Mouse (Mus musculus) mouse trophoblast stem cell (cell line): ENCODE results near the gene Gprc5a.

Experiments used
- in situ Hi-C, 2 experiments: fragments of 300-500 bp; cut with MseI, MboI; formaldehyde crosslinking; loops; 2 replicates in 1 of 2; 3 replicates in 1 of 2; pipeline ENCODE4 v1.15.1; 2025

Gene Gprc5a

DNA sequence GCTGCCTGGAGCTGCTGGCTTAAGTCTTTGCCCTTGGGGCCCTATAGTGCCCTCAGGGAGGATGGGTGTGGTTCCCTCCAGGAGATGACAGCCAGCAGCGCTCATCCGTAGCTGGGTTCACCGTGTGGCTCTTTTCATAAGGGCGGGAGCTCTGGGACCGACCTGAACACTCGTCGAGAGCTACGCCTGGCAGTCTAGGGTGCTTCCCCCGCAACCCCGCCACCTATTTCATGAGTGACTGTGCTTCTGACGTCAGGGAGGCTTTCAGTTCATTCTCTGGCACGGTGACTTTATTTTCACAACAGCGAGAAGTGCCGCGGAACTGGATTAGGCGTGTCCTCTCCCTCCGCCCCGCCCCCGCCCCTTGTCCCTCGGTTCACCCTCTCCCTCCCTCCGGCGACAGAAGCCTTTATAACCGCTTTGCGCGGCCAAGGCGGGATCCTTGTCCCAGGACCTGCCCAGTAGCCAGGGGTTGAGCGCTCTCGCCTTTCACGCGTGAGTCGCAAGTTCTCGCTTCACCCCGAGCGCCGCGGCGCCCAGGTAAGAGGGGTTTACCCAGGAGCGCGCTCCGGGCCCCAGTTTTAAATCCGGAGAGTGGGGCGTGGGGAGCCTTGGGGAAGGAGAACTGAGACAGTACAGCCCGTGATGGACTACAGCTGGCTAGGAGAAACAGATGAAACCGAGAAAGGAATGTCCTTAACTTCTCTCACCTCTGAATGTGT, at the start of gene Gprc5a:
TSS of gene Gprc5a (plus strand) at position 416 of the 722 bp plus-strand sequence.
- in situ Hi-C loops, result no loop called here

DNA sequence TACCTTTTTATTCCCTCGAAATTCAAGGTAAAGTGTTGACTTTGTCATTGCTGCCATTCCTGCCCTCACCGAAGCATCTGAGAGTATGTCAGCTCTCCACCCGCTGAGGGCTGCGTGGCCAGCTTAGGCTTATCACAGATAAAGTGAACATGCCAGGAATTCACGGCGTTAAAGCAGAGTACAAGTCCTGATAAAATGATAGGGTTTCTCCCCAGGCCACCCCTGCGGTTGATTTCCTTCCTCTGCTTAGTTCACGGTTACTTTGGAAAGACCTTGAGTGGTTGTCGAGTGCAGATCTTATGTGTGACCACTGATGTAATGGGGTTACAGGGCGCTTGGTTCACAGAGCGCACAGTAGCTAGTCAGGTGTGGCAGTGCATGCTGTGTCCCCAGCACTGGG, 48.2 kb upstream of the Gprc5a start:
- in situ Hi-C loops, result no loop called here

DNA sequence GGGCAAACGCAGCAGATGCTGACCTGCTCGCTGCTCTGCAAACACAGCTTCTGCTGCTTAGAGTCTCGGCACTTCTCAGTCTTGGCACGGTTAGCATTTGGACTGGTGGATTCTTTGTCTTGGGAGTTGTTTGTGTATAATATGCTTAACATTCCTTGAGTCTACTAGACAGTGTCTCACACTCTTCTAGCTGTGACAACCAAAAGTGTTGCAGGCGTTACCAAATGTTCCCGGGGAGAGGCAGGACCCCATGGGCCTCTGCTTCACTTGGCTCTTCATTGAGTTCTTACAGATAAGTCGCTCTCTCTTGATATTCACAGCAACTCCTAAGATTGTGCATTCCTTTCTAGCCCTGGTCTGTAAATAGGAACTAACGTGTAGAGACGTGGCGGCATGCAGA, 45.9 kb upstream of the Gprc5a start:
- in situ Hi-C loops, result no loop called here

DNA sequence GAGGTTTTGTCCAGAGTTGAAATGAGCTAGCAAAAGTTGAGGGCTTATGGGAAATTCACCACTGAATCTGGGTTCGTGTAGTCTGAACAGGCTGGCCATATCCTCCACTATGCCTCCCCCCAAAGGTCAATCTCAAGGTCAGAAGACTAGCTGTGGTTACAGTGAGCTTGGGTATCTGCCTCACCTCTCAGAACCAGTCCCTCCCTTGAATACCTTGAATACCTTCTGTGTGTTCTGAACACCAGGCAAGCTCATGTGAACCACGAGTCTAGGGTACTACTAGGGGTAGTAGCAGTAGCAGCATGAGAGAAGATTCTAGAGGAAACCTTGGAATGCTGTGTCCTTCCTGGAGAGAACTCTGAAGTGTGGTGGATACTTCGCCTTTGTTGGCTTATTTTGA, 43.8 kb upstream of the Gprc5a start:
- in situ Hi-C loops, result loop anchor here in 1 of 2 experiments (10.0 kb wide), 1 partner anchor 123 kb away; no protein-coding TSS in a partner anchor

DNA sequence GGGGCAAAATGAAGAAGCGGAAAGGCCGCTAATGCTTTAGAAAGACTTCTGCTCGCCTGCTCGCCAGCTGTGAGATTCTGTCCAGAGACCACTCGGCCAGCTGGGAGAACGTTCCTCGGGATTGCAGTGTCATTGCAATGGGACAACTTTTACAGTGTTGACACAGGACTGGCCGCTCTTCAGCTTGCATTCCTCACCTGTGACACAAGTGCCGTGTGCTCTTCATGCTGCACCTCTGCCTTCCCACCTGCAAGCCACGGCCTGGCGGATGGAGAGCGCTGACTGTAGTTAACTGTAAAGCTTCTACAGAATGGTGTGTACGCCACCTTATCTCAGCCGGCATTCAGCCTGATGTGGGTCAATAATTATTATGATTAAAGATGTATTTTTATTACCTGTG, 42.1 kb upstream of the Gprc5a start:
- in situ Hi-C loops, result loop anchor here in 1 of 2 experiments (10.0 kb wide), 1 partner anchor 121 kb away; no protein-coding TSS in a partner anchor

DNA sequence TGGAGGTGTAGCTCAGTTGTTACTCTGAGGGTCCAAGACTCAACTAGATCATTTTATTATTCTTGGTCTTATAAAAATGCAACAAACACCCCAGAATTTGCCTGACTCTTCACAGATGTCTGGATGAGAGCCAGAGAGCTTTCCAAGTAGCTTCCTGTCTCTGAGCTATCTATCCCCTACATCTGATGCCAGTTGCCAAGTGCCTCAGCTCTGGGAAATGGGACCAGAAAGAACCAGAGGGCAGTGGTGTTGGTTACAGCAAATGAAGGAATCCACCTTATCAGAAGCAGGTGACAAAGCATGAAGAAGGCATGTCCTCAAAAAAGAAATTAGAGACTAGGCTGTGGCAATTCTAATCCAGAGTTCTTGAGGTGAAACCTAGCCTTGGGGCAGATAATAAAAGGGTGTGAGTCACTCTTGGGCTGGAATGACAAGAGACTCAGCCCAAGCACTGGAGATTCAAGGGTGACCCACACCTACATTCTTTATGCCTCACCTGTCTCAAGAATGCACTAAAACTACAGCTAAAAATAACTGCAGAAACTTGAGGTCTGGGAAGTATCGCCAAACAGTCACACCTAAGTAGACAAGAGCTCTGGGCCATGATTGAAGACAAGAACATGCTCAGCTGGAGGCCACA, 40.5 kb upstream of the Gprc5a start:
- in situ Hi-C loops, result loop anchor here (5.0 to 10.0 kb wide), 2 partner anchors 47 to 120 kb away; no protein-coding TSS in a partner anchor

DNA sequence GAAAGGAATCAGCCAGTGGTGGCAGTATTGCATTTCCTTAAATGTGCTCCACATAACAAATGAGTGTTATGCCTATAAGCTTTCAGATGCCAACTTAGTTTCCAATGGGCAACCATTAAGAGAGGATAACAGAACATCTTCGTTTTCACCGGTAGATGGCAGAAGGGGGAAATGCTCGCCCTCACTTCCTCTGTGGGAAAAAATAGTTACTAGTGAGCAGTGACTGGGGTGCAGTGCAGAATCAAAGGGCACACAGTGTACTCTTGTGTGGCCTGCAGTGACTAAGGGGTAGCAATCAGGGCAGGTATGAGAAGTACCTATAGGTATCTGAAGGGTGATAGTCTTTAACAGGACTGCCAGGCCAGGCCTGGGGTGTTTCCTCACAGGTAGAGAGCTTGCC, 39.2 kb upstream of the Gprc5a start:
- in situ Hi-C loops, result loop anchor here (5.0 to 10.0 kb wide), 2 partner anchors 46 to 119 kb away; no protein-coding TSS in a partner anchor

DNA sequence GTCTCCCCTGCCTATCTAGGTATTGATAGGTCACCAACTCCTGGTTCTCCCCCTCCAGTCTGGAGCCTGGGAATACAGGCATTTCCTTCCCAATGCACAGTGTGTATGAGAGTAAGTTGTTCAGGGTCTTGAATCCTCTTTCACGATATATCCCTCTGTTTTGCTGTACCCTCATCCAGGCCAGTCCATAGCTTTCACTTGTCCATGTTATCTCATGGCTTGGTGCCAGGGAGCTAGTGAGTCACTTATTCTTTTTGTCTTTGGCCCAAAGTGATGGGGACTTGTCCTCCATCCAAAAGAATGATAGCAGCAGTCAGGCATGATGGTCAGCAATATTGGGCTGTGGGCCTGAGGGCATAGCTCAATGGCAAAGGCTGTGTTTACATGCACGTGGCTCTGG, 38.7 kb upstream of the Gprc5a start:
- in situ Hi-C loops, result loop anchor here (5.0 to 10.0 kb wide), 2 partner anchors 46 to 118 kb away; no protein-coding TSS in a partner anchor

DNA sequence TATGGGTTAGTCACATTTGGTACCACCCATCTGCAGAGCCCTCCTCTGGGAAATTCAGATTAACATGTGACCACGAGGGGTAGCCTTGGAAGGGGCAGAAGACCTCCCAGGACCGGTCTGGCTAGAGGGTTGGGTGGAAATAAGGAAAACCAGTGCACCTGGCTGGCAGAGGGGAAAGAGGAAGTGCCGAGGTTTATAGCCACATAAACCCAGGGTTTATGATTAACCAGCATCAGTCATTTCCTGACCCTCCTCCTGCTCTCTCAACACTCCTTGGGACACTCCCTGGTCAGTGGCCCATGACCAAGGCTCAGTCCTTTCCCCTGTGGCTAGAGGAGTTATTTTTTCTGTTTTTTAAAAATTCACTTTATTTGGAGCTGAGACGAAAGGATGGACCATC, 36.2 kb upstream of the Gprc5a start:
- in situ Hi-C loops, result loop anchor here (5.0 to 10.0 kb wide), 2 partner anchors 43 to 116 kb away; no protein-coding TSS in a partner anchor

DNA sequence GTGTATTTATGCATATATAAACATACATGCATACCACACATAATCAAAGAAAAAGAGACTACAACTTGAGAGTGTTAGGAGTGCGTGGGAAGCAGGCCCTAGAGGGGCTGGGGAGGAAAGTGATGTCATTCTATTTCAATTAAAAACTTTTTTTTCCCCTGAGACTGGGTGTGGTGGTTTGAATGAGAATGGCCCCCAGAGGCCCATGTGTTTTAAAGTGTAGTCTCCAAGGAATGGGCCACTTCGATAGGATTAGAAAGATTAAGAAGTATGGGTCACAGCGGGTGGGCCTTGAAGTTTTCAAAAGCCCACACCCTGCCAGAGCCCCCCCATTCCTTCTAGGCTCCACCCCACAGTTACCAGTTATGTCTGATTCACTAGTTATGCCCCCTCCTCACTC, 26.8 kb upstream of the Gprc5a start:
- in situ Hi-C loops, result no loop called here

DNA sequence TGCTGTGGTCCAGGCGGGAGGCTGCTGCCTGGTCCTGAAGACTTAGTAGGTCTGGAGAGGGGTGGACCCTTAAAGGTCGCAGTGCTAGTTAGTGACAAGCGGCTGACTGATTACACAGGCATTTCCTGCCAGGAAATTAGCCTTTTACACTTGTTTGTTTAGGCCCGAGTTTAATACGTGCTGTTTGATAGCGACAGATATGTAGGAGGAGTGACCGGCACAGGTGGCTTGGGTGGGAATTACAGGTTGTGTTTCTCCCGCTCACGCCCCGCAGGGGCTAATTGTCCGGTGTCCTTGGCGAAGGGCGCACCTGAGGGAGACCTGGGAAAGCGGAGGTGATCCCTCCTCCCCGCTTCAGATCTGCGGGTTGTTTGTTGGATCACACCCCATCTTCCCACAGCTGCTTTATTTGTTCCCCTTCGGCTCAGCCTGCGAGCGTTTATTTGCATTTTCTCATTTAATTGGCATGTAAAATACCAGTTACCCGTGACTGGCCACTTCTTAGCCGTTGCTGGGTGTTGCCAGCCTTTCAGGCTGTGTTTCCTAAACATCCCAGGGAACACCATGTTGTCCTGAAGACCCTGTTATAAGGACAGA, 25.1 kb upstream of the Gprc5a start:
- in situ Hi-C loops, result no loop called here

DNA sequence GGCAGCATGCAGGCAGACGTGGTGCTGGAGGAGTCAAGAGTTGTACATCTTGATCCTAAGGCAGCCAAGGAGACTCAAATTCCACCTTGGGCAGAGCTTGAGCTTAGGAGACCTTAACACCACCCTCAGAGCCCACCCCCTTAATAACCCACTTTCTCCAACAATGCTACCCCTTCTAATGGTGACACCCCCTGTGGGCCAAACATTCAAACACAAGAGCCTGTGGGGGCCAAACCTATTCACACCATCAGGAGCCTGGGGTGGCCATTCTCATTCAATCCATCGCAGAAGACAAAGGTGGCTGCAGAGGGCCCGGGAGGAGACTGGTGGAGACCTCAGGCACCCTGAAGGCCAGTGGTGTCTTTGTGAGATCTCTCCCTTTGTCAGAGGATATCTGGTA, 23.5 kb upstream of the Gprc5a start:
- in situ Hi-C loops, result no loop called here

DNA sequence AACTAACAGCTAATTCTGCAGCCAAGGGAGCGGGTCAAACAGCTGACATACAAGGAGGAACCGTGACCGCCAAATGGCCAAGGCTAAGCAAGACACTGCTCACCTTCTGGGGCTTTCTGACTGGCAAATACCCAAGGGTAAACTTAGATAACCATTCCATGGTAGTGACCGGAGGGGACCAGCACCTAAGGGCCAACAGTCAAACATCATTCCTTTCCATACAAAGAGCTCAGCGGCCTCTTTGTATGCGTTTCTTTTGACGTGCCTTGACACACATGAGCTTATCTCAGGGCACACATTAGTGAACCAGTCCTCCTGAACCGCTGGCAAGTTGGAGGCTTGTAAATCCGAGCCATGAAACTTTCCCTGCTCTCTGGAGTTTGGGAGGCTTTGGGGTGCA, 18.2 kb upstream of the Gprc5a start:
- in situ Hi-C loops, result no loop called here

DNA sequence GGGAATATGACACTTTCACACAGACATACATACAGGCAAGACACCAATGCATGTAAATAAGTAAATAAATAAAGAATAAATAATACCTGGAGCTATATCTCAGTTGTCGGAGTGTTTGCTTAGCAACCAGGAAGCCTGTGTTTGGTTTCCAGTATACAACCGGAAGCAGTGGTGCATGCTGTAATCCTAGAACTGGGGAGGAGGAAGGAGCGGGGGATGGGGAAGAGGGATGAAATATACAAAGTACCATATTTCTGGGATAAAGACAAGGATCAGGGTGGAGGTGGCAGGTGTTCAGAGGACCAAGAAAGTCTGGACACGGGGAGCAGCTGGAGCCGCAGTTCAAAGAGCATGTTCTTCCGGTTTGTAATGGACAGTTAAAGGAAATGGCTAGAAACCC, 16.9 kb upstream of the Gprc5a start:
- in situ Hi-C loops, result no loop called here

DNA sequence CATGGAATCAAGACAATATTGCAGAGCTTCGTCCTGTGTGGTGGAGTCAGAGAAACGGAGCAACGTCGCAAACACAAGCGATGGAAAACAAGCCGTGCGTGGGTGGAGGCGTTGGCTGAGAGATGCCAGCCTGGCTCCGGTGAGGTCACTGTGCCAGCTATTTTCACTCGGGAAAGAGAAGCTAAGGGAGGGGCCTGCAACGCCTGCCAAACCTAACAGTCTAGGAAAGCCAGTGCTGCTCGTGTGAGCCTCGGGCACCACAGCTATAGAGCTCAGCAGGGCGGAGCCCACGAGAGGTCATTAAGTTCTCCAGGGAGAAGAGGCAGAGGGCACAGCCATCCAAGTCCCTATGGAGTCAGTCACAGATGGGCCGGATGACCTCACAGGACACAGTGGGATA, 16.5 kb upstream of the Gprc5a start:
- in situ Hi-C loops, result no loop called here

DNA sequence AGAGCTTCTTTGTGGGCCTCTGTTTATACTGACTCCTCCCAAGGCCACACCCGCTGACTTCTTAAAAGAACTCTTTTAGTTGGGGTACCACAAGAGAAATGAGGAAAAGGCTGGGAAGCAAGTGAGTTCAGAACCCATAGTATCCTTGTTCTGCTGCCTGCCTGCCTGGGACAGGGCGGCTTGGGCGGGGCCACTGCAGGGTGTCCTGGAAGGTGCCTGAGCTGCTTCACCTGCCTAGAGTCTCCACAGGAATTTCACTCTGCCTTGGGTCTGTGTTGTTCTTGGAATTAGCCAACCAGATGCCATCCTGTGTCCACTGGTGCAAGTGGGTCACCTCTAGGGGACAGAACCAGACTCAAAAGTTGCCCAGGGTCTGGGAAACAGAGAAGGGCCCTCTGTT, 11.7 kb upstream of the Gprc5a start:
- in situ Hi-C loops, result no loop called here

DNA sequence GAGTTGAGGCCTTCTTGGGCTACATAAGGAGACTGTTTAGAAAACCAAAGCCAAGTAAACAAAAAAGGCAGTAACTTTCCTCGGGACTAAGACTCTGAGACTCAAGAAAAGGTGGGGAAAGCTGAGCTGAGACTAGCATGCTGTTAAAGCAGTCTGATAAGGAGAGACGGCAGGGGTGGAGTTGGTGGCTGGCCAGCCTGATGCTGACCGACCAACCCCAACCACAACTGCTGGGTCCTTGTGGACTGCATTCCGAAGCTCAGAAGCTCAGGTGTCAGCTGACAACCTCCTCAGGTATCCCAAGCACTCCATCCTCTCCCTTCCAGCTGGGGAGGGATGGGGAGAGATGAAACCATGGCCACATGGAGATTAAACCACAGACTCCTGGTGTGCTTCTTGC, 9.6 kb upstream of the Gprc5a start:
- in situ Hi-C loops, result no loop called here

DNA sequence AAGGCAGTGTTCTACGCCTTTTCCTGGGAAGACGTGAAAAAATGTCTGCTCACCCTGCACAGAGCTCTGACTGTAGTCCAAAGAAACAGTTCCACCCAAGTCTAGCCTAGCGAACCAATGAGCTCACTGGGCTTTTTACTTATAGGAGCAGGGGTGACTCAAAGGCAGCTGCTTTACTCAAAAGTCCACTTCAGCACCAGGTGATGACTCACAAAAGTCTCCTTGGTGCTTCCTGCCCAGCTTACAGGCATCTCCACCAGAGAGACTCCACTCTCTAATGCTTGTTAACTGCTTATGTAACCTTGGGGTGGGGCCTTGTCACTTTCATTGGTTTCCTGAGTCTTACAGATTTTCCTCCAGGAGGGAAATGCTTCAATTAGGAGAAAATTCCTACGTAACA, 4.7 kb upstream of the Gprc5a start:
- in situ Hi-C loops, result no loop called here

DNA sequence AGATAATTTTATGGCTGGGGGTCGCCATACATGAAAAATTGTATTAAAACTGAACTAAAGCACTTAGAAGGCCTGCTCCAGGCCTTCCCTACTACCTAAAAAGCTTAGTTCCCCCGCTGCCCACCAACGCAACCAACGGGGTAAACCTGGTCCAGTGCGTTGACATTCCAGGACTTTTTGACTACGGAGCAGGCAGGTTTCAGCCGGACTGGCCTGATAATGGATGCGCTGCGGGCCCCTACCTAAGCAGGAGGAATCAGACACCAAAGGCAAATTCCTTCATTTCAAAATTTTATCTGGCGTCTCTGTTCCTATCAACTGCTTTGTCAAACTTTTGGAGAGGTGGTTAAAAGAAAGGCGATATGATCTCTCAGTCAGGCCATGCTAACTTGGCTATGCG, 830 bp upstream of the Gprc5a start:
- in situ Hi-C loops, result no loop called here

DNA sequence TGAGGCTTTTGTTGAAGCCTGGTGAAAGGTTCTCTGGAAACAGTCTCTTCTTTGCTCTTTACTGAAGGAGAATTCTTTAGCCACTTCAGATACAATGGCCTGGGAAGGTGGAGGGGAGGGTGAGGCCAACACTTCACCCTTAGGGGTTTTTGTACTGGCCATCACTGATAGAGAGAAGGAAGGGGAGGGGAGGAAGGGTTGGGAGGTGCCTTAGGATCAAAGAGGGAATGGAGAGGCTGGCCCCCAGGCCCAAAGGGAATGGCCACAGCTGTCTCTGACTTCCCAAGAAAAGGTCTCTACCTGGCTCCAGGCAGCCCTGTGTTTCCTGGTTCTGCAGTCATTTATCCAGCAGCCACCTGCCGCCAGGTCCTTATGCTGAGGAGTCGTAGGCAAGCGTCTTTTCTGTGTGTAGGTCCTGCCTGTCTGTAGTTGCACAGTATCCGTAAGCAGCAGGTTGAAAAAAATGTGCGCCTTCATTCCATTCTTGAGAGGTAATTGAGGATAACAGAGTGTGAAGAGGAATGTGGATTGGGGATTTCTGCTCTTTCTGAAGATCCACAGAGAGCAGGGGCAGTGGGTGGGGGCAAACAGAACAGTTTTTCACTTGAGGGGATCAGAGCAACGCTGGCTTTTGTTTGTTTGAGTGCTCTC, 1.5 kb downstream of the Gprc5a start:
- in situ Hi-C loops, result no loop called here

DNA sequence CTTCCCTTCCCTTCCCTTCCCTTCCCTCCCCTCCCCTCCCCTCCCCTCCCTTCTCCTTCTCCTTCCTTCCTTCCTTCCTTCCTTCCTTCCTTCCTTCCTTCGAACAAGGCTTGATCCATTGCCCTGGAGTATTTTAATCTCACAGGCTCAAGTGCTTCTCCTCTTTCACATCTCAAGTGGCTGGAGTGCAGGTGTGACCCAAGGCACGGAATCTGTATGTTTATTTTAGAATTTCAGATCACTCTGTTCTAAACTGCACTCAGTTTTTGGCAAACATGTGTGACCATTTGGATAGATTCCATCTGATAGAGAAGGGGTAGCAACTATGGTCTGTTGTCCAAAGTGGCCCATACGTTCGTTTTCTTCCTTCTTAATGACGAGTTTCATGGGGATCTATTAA, 2.8 kb downstream of the Gprc5a start:
- in situ Hi-C loops, result no loop called here

DNA sequence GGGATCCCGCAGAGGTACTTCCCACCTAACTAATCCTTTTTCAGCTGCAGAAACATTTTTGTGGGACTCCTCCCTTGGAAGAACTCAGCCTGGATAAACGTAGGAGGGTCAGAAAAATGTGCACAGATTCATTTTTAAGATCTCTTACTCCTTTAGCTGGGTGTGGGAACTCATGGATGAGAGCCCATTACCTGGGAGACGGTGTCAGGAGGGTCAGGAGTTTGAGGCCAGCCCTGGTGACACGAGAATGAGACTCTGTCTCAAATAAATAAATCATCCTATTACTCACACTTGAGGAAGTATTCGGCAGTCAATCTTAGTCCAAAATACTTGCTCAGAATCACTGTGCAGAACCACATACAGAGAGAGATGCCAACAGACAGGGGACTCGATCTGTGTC, 4.4 kb downstream of the Gprc5a start:
- in situ Hi-C loops, result loop anchor here in 1 of 2 experiments (5.0 kb wide), 1 partner anchor 43 kb away; no protein-coding TSS in a partner anchor
